Mouse (Mus musculus) lung, embryonic 16.5 days (tissue): Measurements from ENCODE around the gene Hibch. TPM values are rescaled to one million over a fixed set of nuclear protein-coding genes. Genes with fewer than 3 reads are reported as not detected.

Experiments
- ATAC-seq: fragments of 200-750 bp; cut with Nextera tagmentation; 2 replicates; pipeline ENCODE4 v1.8.0; 2017; ENCODE audit warnings: low read depth, mild to moderate bottlenecking, moderate library complexity
- H3K27ac ChIP-seq: fragments of 300-500 bp; sonication (generic); 2 replicates; pipeline ENCODE4 v1.5.1; 2014; ENCODE audit warnings: mild to moderate bottlenecking, control low read depth, low read length
- H3K27me3 ChIP-seq: fragments of 300-500 bp; sonication (generic); 2 replicates; pipeline ENCODE4 v1.6.1; 2014; ENCODE audit warnings: low read depth, low read length, mixed read lengths; ENCODE audit not compliant: control insufficient read depth, insufficient read depth
- H3K36me3 ChIP-seq: fragments of 300-500 bp; sonication (generic); 2 replicates; pipeline ENCODE4 v1.6.1; 2014; ENCODE audit warnings: low read length; ENCODE audit not compliant: control insufficient read depth, insufficient read depth
- H3K4me1 ChIP-seq: fragments of 300-500 bp; sonication (generic); replicated peaks from 2 replicates; pipeline ENCODE4 v1.6.1; 2014; ENCODE audit warnings: low read length, mixed read lengths; ENCODE audit not compliant: control insufficient read depth, insufficient read depth
- H3K4me2 ChIP-seq: fragments of 300-500 bp; sonication (generic); 2 replicates; pipeline ENCODE4 v1.6.1; 2014; ENCODE audit warnings: low read depth, low read length, control low read depth
- H3K4me3 ChIP-seq: fragments of 300-500 bp; sonication (generic); 2 replicates; pipeline ENCODE4 v1.5.1; 2014; ENCODE audit warnings: mild to moderate bottlenecking, low read length, control low read depth
- H3K9ac ChIP-seq: fragments of 300-500 bp; sonication (generic); 2 replicates; pipeline ENCODE4 v1.6.1; 2014; ENCODE audit warnings: low read length, control low read depth
- H3K9me3 ChIP-seq: fragments of 300-500 bp; sonication (generic); 2 replicates; pipeline ENCODE4 v1.6.1; 2016; ENCODE audit warnings: low read length; ENCODE audit not compliant: control insufficient read depth
- WGBS: fragments of 180-500 bp; shearing (Covaris S2); extraction: QIAGEN DNeasy Blood & Tissue Kit; methylation state at CpG from one replicate; pipeline ENCODE4 v1.1.7; 2014; 5-methylcytosine and 5-hydroxymethylcytosine counted together
- polyA plus RNA-seq: library from polyadenylated mRNA; unstranded; fragments of >200 nt; fragmentation: Nextera tagmentation; extraction: Ambion mirVana; gene quantifications from 2 replicates; pipeline ENCODE4 v1.2.1, GENCODE M21; 2015

Gene Hibch
- 20.6 and 20.8 TPM in 2 replicates for polyA plus RNA-seq

- Histone ChIP-seq H3K27me3 (no peaks in the 10 kb centered on the region), H3K27ac (peak within 1 kb of the TSS; percentile 65), H3K4me1 (no peaks in the 10 kb centered on the region), H3K9me3 (no peaks in the 10 kb centered on the region), H3K9ac (peak within 1 kb of the TSS; percentile 80), H3K4me3 (peak within 1 kb of the TSS; percentile 77), H3K36me3 (no peaks in the 10 kb centered on the region), H3K4me2 (peak within 1 kb of the TSS; percentile 83)
- WGBS: under 1% methylated on average over 45 of the region's 45 CpGs
- peak; percentile 100 for ATAC-seq
These were observed at the start of gene Hibch for GRCm38 (mm10) chr1:52844782-52845665. TSS of gene Hibch (plus strand) at chr1:52844929.

GRCm38 (mm10) chr1:52795927-52796326 lies 48.8 kb upstream of the Hibch start:
- Histone ChIP-seq H3K4me3 (no peak overlapping the region), H3K36me3 (no peaks in the 10 kb centered on the region), H3K9ac (no peak overlapping the region), H3K9me3 (no peaks in the 10 kb centered on the region), H3K27me3 (no peaks in the 10 kb centered on the region), H3K4me1 (peaks cover 4% of the 10 kb centered on the region), H3K4me2 (no peak overlapping the region), H3K27ac (no peak overlapping the region)
- ATAC-seq: no peak
- 77% methylated on average over 2 of the region's 2 CpGs for WGBS

- H3K36me3 ChIP-seq: no peaks in the 10 kb centered on the region
- ATAC-seq: no peak
- no peak overlapping the region for H3K4me2 ChIP-seq
- H3K4me1 ChIP-seq: peaks cover 4% of the 10 kb centered on the region
- H3K9me3 ChIP-seq: no peaks in the 10 kb centered on the region
- WGBS: 38% methylated on average over 10 of the region's 10 CpGs
- no peaks in the 10 kb centered on the region for H3K27me3 ChIP-seq
- no peak overlapping the region for H3K4me3 ChIP-seq
- 0 out of 2 replicates have a peak overlapping the region, but pooled peaks have one; percentile 3 for H3K27ac ChIP-seq
- no peak overlapping the region for H3K9ac ChIP-seq
These were observed 45.5 kb upstream of the Hibch start for GRCm38 (mm10) chr1:52799056-52799726.

GRCm38 (mm10) chr1:52799772-52800171 lies 45.0 kb upstream of the Hibch start:
- 50% methylated on average over 5 of the region's 5 CpGs for WGBS
- H3K9ac ChIP-seq: no peak overlapping the region
- H3K9me3 ChIP-seq: no peaks in the 10 kb centered on the region
- H3K27me3 ChIP-seq: no peaks in the 10 kb centered on the region
- peaks cover 4% of the 10 kb centered on the region for H3K4me1 ChIP-seq
- H3K4me2 ChIP-seq: no peak overlapping the region
- no peaks in the 10 kb centered on the region for H3K36me3 ChIP-seq
- H3K4me3 ChIP-seq: no peak overlapping the region
- H3K27ac ChIP-seq: no peak overlapping the region
- 0 out of 2 replicates have a peak, but pooled peaks have one; percentile 26 for ATAC-seq

GRCm38 (mm10) chr1:52800340-52800740 lies 44.4 kb upstream of the Hibch start:
- Histone ChIP-seq H3K4me2 (no peak overlapping the region), H3K27ac (no peak overlapping the region), H3K36me3 (no peaks in the 10 kb centered on the region), H3K27me3 (no peaks in the 10 kb centered on the region), H3K4me3 (no peak overlapping the region), H3K9ac (no peak overlapping the region), H3K4me1 (peaks cover 4% of the 10 kb centered on the region), H3K9me3 (no peaks in the 10 kb centered on the region)
- peak; percentile 38; the same call in 1 of the 2 replicates for ATAC-seq
- WGBS: 37% methylated on average over 3 of the region's 3 CpGs

GRCm38 (mm10) chr1:52801651-52802050 lies 43.1 kb upstream of the Hibch start:
- ATAC-seq: no peak
- no peak overlapping the region for H3K4me2 ChIP-seq
- H3K4me1 ChIP-seq: peaks cover 4% of the 10 kb centered on the region
- H3K4me3 ChIP-seq: no peak overlapping the region
- H3K9ac ChIP-seq: no peak overlapping the region
- no peaks in the 10 kb centered on the region for H3K9me3 ChIP-seq
- H3K36me3 ChIP-seq: no peaks in the 10 kb centered on the region
- H3K27me3 ChIP-seq: no peaks in the 10 kb centered on the region
- H3K27ac ChIP-seq: no peak overlapping the region
- WGBS: 79% methylated on average over 5 of the region's 5 CpGs

- no peak overlapping the region for H3K27ac ChIP-seq
- 86% methylated on average over 5 of the region's 5 CpGs for WGBS
- ATAC-seq: no peak
These were observed 42.2 kb upstream of the Hibch start for GRCm38 (mm10) chr1:52802406-52802975.

GRCm38 (mm10) chr1:52805041-52805440 lies 39.7 kb upstream of the Hibch start:
- no peak for ATAC-seq
- H3K36me3 ChIP-seq: no peaks in the 10 kb centered on the region
- H3K9me3 ChIP-seq: no peaks in the 10 kb centered on the region
- H3K4me1 ChIP-seq: peaks cover 4% of the 10 kb centered on the region; the same call in 1 of the 2 replicates
- no peak overlapping the region for H3K4me2 ChIP-seq
- 68% methylated on average over 1 of the region's 1 CpGs for WGBS
- no peaks in the 10 kb centered on the region for H3K27me3 ChIP-seq
- H3K9ac ChIP-seq: no peak overlapping the region
- H3K4me3 ChIP-seq: no peak overlapping the region
- H3K27ac ChIP-seq: no peak overlapping the region

More at GRCm38 (mm10) chr1:52802406-52802975, 42.2 kb upstream of the Hibch start:
- Histone ChIP-seq H3K4me1 (peaks cover 4% of the 10 kb centered on the region), H3K36me3 (no peaks in the 10 kb centered on the region), H3K4me3 (no peak overlapping the region), H3K4me2 (no peak overlapping the region), H3K9me3 (no peaks in the 10 kb centered on the region), H3K27me3 (no peaks in the 10 kb centered on the region), H3K9ac (no peak overlapping the region)

GRCm38 (mm10) chr1:52808456-52808855 lies 36.3 kb upstream of the Hibch start:
- no peak for ATAC-seq
- H3K36me3 ChIP-seq: no peaks in the 10 kb centered on the region
- WGBS: 70% methylated on average over 6 of the region's 6 CpGs

More at GRCm38 (mm10) chr1:52808456-52808855, 36.3 kb upstream of the Hibch start:
- H3K9ac ChIP-seq: no peak overlapping the region
- no peaks in the 10 kb centered on the region for H3K4me1 ChIP-seq
- H3K9me3 ChIP-seq: no peaks in the 10 kb centered on the region
- no peak overlapping the region for H3K4me2 ChIP-seq
- H3K27me3 ChIP-seq: no peaks in the 10 kb centered on the region
- H3K4me3 ChIP-seq: no peak overlapping the region
- H3K27ac ChIP-seq: no peak overlapping the region
